Mouse (Mus musculus): ENCODE measurements around the gene Atp2b2. TPM values are rescaled to one million over a fixed set of nuclear protein-coding genes. Genes with fewer than 3 reads are reported as not detected.
"Not testable (repeated sequence)": the region's sequence is repeated elsewhere in the genome, so short reads cannot be mapped to it uniquely, and the experiment has no call there.

The Atp2b2 gene
- polyA plus RNA-seq, 1 experiment from 2014 or later = 0.12 TPM

DNA sequence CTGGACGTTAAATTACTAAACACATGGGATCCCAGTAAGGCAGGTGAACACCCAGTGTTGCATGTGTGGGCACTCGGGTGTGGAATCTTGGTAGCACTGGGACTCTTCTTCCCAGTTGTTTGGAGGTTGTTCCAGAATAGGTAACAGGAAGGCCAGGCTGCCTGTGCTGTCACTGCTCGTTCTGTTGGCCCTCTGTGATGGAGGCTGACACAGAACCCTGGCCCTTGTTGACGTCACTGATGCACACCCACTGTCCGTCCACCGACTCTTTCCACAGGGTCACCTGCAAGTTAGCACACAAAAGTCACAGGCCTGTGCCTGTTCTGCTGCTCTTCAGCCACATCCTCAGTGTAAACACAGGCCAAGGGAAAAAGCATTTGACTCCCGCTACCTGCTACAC, 314.2 kb downstream of the Atp2b2 start:
- no peak for TF ChIP-seq CTCF (IDR thresholded peaks at IDR 0.05; ENCODE audit: low read depth)
- Histone ChIP-seq H3K36me3 (ENCODE audit: insufficient read depth, low read length) (peaks cover 54% of the 10 kb centered on the region), H3K4me2 (ENCODE audit: low read length) (no peak overlapping the region), H3K9ac (ENCODE audit: low read depth, low read length) (no peak overlapping the region), H3K27ac (no peak overlapping the region), H3K4me3 (replicated peaks; ENCODE audit: low read depth, low read length) (no peak overlapping the region), H3K27me3 (ENCODE audit: insufficient read depth, low read length) (no peaks in the 10 kb centered on the region), H3K9me3 (replicated peaks; ENCODE audit: low read length) (no peaks in the 10 kb centered on the region), H3K4me1 (replicated peaks; ENCODE audit: insufficient read depth, low read length) (no peaks in the 10 kb centered on the region)
- DNase-seq (ENCODE audit: low spot score) = no peak
- no peak for ATAC-seq (replicated peaks; ENCODE audit: low FRiP score, low read depth)
- 89% methylated on average over 7 of the region's 7 CpGs for WGBS

- no peak overlapping the region for H3K9ac ChIP-seq (ENCODE audit: low read depth, low read length)
- H3K27ac ChIP-seq = no peak overlapping the region
- peaks cover 9% of the 10 kb centered on the region; the same call in 1 of the 2 replicates for H3K36me3 ChIP-seq (ENCODE audit: insufficient read depth, low read length)
- no peak for TF ChIP-seq CTCF (IDR thresholded peaks at IDR 0.05; ENCODE audit: low read depth)
- H3K9me3 ChIP-seq (replicated peaks; ENCODE audit: low read length) = no peaks in the 10 kb centered on the region
- DNase-seq (ENCODE audit: low spot score) (no peak), ATAC-seq (replicated peaks; ENCODE audit: low FRiP score, low read depth) (no peak)
- no peak overlapping the region for H3K4me2 ChIP-seq (ENCODE audit: low read length)
- H3K27me3 ChIP-seq (ENCODE audit: insufficient read depth, low read length) = no peaks in the 10 kb centered on the region
- H3K4me3 ChIP-seq (replicated peaks; ENCODE audit: low read depth, low read length) = no peak overlapping the region
- H3K4me1 ChIP-seq (replicated peaks; ENCODE audit: insufficient read depth, low read length) = no peaks in the 10 kb centered on the region
- WGBS = 83% methylated on average over 4 of the region's 4 CpGs
Measured at GRCm38 (mm10) chr6:113721061-113721460, 321.4 kb downstream of the Atp2b2 start.

DNA sequence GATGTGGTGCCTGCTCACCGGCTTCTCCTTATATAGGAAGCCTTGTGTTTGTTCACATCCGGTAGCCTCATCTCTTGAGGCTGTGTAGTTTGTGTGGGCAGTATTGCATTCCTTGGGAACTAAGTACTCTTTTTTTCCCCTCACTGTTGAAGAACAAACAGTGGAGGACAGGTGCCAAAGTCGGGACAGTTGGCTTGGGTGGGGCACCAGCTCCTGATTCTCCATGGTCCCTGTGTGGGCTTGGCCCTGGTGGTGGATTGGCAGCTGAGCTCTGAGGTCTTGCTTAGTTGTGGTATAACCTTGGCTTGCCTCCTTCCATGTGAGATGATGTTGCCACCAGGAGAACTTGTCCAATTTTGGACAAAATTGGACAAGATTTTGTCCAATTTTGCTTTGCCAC, 322.5 kb downstream of the Atp2b2 start, which contains the start of gene Ghrl:
TSS of gene Ghrl (minus strand) at position 3 of the 400 bp plus-strand sequence.
- WGBS = 87% methylated on average over 3 of the region's 3 CpGs
- Histone ChIP-seq H3K27ac (no peak within 1 kb of the TSS), H3K9ac (ENCODE audit: low read depth, low read length) (no peak within 1 kb of the TSS), H3K27me3 (ENCODE audit: insufficient read depth, low read length) (no peaks in the 10 kb centered on the region), H3K36me3 (ENCODE audit: insufficient read depth, low read length) (peaks cover 15% of the 10 kb centered on the region; the same call in 1 of the 2 replicates), H3K9me3 (replicated peaks; ENCODE audit: low read length) (no peaks in the 10 kb centered on the region), H3K4me1 (replicated peaks; ENCODE audit: insufficient read depth, low read length) (no peaks in the 10 kb centered on the region), H3K4me3 (replicated peaks; ENCODE audit: low read depth, low read length) (no peak within 1 kb of the TSS), H3K4me2 (ENCODE audit: low read length) (no peak within 1 kb of the TSS)
- ATAC-seq (replicated peaks; ENCODE audit: low FRiP score, low read depth) (no peak), DNase-seq (ENCODE audit: low spot score) (no peak)
- no peak for TF ChIP-seq CTCF (IDR thresholded peaks at IDR 0.05; ENCODE audit: low read depth)

GRCm38 (mm10) chr6:113717541-113717940, 324.9 kb downstream of the Atp2b2 start:
- no peak for DNase-seq (ENCODE audit: low spot score)
- Histone ChIP-seq H3K4me3 (replicated peaks; ENCODE audit: low read depth, low read length) (no peak overlapping the region), H3K27me3 (ENCODE audit: insufficient read depth, low read length) (no peaks in the 10 kb centered on the region), H3K9ac (ENCODE audit: low read depth, low read length) (no peak overlapping the region), H3K4me2 (ENCODE audit: low read length) (no peak overlapping the region), H3K4me1 (replicated peaks; ENCODE audit: insufficient read depth, low read length) (no peaks in the 10 kb centered on the region), H3K9me3 (replicated peaks; ENCODE audit: low read length) (no peaks in the 10 kb centered on the region), H3K36me3 (ENCODE audit: insufficient read depth, low read length) (peaks cover 30% of the 10 kb centered on the region; the same call in 1 of the 2 replicates), H3K27ac (no peak overlapping the region)
- no peak for ATAC-seq (replicated peaks; ENCODE audit: low FRiP score, low read depth)
- WGBS = 90% methylated on average over 3 of the region's 3 CpGs
- TF ChIP-seq CTCF (IDR thresholded peaks at IDR 0.05; ENCODE audit: low read depth) = no peak

- no peak for ATAC-seq (replicated peaks; ENCODE audit: low FRiP score, low read depth)
- H3K36me3 ChIP-seq (ENCODE audit: insufficient read depth, low read length) = peaks cover 56% of the 10 kb centered on the region
Measured at GRCm38 (mm10) chr6:113714797-113715196, 327.6 kb downstream of the Atp2b2 start.

DNA sequence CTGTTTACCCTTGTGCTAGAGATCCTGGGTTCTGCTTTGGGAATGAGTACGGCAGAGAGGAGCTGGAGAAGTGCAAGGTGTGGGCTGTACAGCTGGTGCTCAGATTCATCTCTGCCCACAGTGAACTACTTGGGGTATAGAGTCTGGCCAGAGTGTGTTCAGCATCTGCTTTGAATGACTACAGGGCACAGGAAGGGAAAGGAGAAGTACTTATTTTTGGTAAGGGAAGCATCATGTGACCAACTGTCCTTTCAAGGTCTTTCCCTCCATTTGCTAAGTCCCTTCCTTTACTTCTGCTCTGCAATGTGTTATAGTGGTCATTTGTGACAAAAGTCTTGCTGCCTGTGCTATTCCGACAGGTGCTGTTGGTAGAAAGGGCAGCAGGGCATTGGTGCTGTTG, 328.1 kb downstream of the Atp2b2 start:
- no peaks in the 10 kb centered on the region for H3K27me3 ChIP-seq (ENCODE audit: insufficient read depth, low read length)
- no peaks in the 10 kb centered on the region for H3K4me1 ChIP-seq (replicated peaks; ENCODE audit: insufficient read depth, low read length)
- TF ChIP-seq CTCF (IDR thresholded peaks at IDR 0.05; ENCODE audit: low read depth) = no peak
- no peak for DNase-seq (ENCODE audit: low spot score)
- H3K36me3 ChIP-seq (ENCODE audit: insufficient read depth, low read length) = peaks cover 59% of the 10 kb centered on the region
- ATAC-seq (replicated peaks; ENCODE audit: low FRiP score, low read depth) = no peak
- no peak overlapping the region for H3K4me2 ChIP-seq (ENCODE audit: low read length)
- H3K9ac ChIP-seq (ENCODE audit: low read depth, low read length) = no peak overlapping the region
- no peaks in the 10 kb centered on the region for H3K9me3 ChIP-seq (replicated peaks; ENCODE audit: low read length)
- H3K4me3 ChIP-seq (replicated peaks; ENCODE audit: low read depth, low read length) = no peak overlapping the region
- WGBS = 98% methylated on average over 2 of the region's 2 CpGs
- H3K27ac ChIP-seq = no peak overlapping the region

More at GRCm38 (mm10) chr6:113714797-113715196, 327.6 kb downstream of the Atp2b2 start:
- Histone ChIP-seq H3K9ac (ENCODE audit: low read depth, low read length) (no peak overlapping the region), H3K4me1 (replicated peaks; ENCODE audit: insufficient read depth, low read length) (no peaks in the 10 kb centered on the region), H3K27me3 (ENCODE audit: insufficient read depth, low read length) (no peaks in the 10 kb centered on the region), H3K4me2 (ENCODE audit: low read length) (no peak overlapping the region), H3K27ac (no peak overlapping the region), H3K4me3 (replicated peaks; ENCODE audit: low read depth, low read length) (no peak overlapping the region), H3K9me3 (replicated peaks; ENCODE audit: low read length) (no peaks in the 10 kb centered on the region)
- DNase-seq (ENCODE audit: low spot score) = no peak
- TF ChIP-seq CTCF (IDR thresholded peaks at IDR 0.05; ENCODE audit: low read depth) = no peak
- 47% methylated on average over 1 of the region's 1 CpGs for WGBS

DNA sequence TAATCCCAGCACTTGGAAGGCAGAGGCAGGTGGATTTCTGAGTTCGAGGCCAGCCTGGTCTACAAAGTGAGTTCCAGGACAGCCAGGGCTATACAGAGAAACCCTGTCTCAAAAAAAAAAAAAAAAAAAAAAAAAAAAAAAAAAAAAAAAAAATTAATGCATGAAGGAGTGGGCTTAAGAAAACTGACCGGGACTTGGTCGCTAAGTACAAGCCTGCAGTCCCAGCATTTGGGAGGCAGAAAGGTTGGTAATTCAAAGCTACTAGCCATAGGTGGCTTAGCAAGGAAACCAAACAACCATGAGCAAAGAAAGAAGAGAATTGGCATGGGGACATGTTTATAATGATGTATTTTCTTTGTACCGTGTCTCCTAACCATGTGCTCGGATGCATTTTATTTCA, 329.0 kb downstream of the Atp2b2 start:
- 89% methylated on average over 5 of the region's 5 CpGs for WGBS
- H3K36me3 ChIP-seq (ENCODE audit: insufficient read depth, low read length) = peaks cover 63% of the 10 kb centered on the region

More for the DNA sequence above, 329.0 kb downstream of the Atp2b2 start:
- not testable (repeated sequence) for H3K4me3 ChIP-seq (replicated peaks; ENCODE audit: low read depth, low read length); H3K4me1 ChIP-seq (replicated peaks; ENCODE audit: insufficient read depth, low read length); ATAC-seq (replicated peaks; ENCODE audit: low FRiP score, low read depth); DNase-seq (ENCODE audit: low spot score); H3K4me2 ChIP-seq (ENCODE audit: low read length); H3K27ac ChIP-seq; H3K9me3 ChIP-seq (replicated peaks; ENCODE audit: low read length); H3K27me3 ChIP-seq (ENCODE audit: insufficient read depth, low read length); H3K9ac ChIP-seq (ENCODE audit: low read depth, low read length)
